Mouse (Mus musculus): Measurements from ENCODE around the gene Mgat4e.

The Mgat4e gene

GRCm38 (mm10) chr1:134513876-134514590 is 35.4 kb downstream of the Mgat4e start:
- DNase-seq (ENCODE audit: low read depth in 1 of 2, low spot score in 2 of 2), result no peak

GRCm38 (mm10) chr1:134513312-134513860 is 36.1 kb downstream of the Mgat4e start:
- no peak for DNase-seq (ENCODE audit: low read depth in 1 of 2, low spot score in 2 of 2)

- DNase-seq (ENCODE audit: low read depth in 1 of 2, low spot score in 2 of 2), result no peak
Measured at GRCm38 (mm10) chr1:134512584-134512983, 36.9 kb downstream of the Mgat4e start.

GRCm38 (mm10) chr1:134512183-134512582 is 37.3 kb downstream of the Mgat4e start:
- no peak for DNase-seq (ENCODE audit: low read depth in 1 of 2, low spot score in 2 of 2)

- DNase-seq (ENCODE audit: low read depth in 1 of 2, low spot score in 2 of 2), result no peak
Measured at GRCm38 (mm10) chr1:134510018-134510417, 39.5 kb downstream of the Mgat4e start.

GRCm38 (mm10) chr1:134506201-134506600 is 43.3 kb downstream of the Mgat4e start:
- DNase-seq (ENCODE audit: low read depth in 1 of 2, low spot score in 2 of 2), result no peak

- DNase-seq (ENCODE audit: low read depth in 1 of 2, low spot score in 2 of 2), result no peak
Measured at GRCm38 (mm10) chr1:134500916-134501315, 48.6 kb downstream of the Mgat4e start.

GRCm38 (mm10) chr1:134495991-134496390 is 53.5 kb downstream of the Mgat4e start:
- no peak for DNase-seq (ENCODE audit: low read depth in 1 of 2, low spot score in 2 of 2)

GRCm38 (mm10) chr1:134495216-134495539 is 54.3 kb downstream of the Mgat4e start:
- no peak for DNase-seq (ENCODE audit: low read depth in 1 of 2, low spot score in 2 of 2)

- peak; percentile 98 for DNase-seq (ENCODE audit: low read depth in 1 of 2, low spot score in 2 of 2)
Measured at GRCm38 (mm10) chr1:134494428-134495215, 54.9 kb downstream of the Mgat4e start, which contains the start of gene Rabif. TSS of gene Rabif (plus strand) at chr1:134494648.

- DNase-seq (ENCODE audit: low read depth in 1 of 2, low spot score in 2 of 2), result no peak
Measured at GRCm38 (mm10) chr1:134493956-134494355, 55.5 kb downstream of the Mgat4e start.

GRCm38 (mm10) chr1:134493496-134493895 is 56.0 kb downstream of the Mgat4e start:
- no peak for DNase-seq (ENCODE audit: low read depth in 1 of 2, low spot score in 2 of 2)

- DNase-seq (ENCODE audit: low read depth in 1 of 2, low spot score in 2 of 2), result no peak
Measured at GRCm38 (mm10) chr1:134492276-134492675, 57.2 kb downstream of the Mgat4e start.
